Mouse (Mus musculus): ENCODE measurements at regions not wholly inside any gene's neighbourhood (a gene's known extent, or its start where the extent isn't known, plus 50 kb on each side); places are given as distances from the start of the nearest gene placed in this dataset.

- no peak for DNase-seq
Observed at GRCm38 (mm10) chr2:47991132-47991531, 822.8 kb upstream of the Acvr2a start.

- peak; percentile 16 to 26 for DNase-seq
Observed at GRCm38 (mm10) chr2:47994185-47994584, 819.7 kb upstream of the Acvr2a start.

DNA sequence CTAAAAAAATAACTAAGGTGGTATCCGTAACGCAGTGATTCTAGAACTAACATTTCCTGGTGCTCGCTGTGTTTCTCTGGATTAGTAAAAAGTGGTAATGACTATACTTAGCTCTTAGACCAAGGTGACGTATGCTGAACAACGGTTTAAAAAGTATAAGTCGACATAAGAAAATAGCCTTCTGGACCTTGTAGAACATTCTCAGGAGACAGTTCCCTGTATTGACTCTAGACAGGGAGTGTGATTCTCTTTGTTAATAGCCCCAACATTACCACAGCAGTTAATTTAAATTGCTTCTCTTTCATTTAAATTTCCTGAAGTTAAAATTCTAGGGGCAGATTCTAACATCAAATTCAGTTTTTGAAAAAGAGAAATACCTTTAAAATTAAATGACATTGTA, 812.7 kb upstream of the Acvr2a start:
- DNase-seq: no peak

GRCm38 (mm10) chr2:48001800-48002507, 812.0 kb upstream of the Acvr2a start:
- peak; percentile 73 to 84 for DNase-seq

DNA sequence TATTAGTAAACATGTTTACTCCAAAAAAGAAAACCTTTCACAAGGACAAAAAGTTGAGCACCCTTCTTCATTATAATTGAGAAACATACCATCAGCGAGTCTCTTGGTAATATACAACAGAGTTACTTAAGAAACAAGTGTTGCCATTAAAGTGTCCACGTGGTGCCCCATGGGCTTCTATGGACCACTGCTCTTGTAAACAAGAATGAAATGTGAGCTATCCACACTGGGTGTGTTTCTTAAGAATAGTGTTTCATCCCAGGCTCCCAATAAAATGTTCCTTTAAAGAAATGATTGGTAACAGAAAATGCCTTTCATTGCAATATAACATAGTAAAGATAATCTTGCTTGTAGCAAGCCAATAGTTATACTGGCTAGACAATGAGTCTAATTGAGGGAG, 803.6 kb upstream of the Acvr2a start:
- DNase-seq: no peak

GRCm38 (mm10) chr2:48027559-48027958, 786.4 kb upstream of the Acvr2a start:
- DNase-seq: peak; percentile 12 to 38

DNA sequence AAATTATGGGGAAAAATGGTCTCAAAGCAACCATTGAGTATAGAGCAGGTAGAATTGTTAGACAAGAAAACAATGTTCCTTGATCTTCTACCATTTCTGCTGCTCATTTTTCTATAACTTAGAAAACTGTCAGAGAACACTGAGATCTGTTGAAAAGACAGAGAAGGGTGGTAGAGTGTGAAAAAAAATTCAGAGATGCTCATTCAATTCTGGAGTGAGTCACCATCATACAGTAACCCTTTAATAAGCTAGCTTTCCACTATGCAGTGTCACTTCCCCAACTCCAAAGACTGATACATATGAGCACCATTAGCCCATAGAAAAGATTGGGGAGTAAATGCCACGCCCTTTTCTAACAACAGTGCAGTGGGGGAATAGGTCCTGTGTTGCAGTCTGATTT, 752.5 kb upstream of the Acvr2a start:
- no peak for DNase-seq

DNA sequence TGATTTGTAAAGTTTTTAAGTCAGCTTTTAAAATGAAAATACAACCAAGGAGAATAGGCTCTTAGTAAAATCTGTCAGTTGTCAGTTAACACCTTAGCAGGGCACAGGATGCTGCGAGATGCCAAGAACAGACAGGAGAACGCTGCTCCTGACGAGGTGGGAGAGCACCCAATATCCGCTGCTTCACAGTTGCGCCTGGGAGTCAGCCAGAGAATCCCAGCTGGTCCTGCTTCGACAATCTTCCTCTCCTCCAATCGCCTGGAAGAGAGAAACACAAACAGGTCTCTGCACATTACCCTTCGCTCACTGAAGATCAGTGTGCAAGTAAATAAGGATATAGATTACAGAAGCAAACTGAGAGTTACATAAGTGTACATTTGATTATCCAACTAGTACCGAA, 750.5 kb upstream of the Acvr2a start:
- DNase-seq: peak; percentile 95 to 97

DNA sequence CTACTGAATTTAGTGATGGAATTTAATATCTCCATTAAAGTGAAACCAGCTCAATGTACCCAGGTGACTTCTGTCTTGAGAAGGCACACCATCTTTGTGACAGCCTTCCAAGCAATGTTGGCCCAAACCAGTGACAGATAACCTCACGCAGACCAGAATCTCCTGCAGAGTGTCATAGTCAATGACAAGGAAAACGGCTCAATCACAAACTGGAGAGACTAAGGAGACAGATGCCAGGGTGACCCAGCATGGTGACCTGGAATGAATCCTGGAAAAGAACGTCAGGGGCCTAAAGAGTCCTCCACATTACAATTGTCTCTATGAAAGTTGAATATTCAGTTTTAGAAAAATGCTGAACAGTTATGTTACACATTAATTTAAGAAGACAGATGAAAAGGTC, 748.7 kb upstream of the Acvr2a start:
- DNase-seq: peak; percentile 64 to 69

- DNase-seq: no peak
Observed at GRCm38 (mm10) chr2:48082120-48082799, 731.6 kb upstream of the Acvr2a start.

DNA sequence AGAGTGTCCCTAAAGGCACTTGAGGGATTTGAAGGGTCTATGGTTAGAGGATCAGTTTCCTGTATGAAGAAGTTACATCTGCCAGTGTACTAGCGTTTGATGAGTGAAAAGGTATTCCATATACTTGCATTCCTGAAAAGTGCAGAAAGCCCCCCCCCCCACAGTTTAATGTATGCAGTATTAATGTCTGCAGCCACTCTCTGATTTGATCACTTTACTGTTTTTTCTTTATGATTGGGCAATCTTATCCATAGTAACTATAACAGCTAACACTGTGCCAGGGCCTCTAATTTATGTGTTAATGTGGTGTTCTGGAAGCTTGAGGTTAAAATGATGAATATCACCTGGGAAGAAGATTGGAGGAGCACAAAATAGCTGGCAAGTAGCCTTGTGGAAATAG, 715.6 kb upstream of the Acvr2a start:
- peak in 1 of 2 experiments; percentile 18 for DNase-seq

- peak; percentile 64 to 79 for DNase-seq
Observed at GRCm38 (mm10) chr2:48098931-48099531, 714.9 kb upstream of the Acvr2a start.

GRCm38 (mm10) chr2:48123662-48124061, 690.2 kb upstream of the Acvr2a start:
- peak; percentile 28 to 57 for DNase-seq

DNA sequence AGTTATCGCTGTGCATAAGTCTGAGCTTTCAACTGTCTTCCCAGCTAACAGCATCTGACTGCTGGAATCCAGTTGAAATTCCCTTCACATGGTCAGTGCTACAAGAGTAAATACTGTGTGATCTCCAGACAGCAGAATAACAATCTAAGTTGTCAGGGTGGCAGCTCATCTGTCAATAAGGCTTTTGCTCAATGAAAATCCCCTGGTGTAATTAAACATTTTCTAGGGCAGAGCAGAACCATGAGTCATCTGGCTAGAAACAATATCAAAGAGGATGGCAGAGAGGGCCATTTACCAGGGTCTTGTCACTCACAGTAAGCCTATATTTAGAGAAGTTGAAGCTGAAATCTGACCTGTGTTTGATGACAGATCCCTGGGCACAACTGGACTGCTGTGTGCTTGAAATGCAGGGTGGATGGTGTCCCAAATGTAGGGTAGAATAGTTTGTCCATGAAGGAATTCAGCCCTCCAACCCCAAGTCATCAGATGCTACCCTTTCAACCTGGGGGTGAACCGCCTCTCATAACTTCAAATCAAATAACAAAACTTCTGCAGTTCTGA, 675.8 kb upstream of the Acvr2a start:
- DNase-seq: no peak

DNA sequence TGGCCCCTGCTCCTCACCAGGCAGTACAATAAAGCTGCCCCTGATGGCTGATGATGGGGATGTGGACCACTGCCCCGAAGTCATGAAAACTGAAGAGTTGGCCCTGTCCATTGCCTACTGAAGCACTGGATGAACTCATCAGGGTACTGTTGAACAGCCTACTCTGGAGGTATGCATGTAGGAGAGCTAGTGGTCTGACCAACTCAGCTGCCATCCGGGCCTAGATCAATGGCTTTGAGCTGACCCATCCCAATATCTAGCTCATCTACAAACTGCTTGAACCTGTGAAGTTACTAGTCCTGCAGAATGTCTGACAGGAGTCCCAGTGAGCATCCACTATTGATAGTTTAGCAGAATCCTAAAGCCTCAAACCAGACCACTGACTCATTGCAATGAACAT, 672.6 kb upstream of the Acvr2a start:
- DNase-seq: no peak

- DNase-seq: no peak
Observed at GRCm38 (mm10) chr2:48154706-48155105, 659.2 kb upstream of the Acvr2a start.

DNA sequence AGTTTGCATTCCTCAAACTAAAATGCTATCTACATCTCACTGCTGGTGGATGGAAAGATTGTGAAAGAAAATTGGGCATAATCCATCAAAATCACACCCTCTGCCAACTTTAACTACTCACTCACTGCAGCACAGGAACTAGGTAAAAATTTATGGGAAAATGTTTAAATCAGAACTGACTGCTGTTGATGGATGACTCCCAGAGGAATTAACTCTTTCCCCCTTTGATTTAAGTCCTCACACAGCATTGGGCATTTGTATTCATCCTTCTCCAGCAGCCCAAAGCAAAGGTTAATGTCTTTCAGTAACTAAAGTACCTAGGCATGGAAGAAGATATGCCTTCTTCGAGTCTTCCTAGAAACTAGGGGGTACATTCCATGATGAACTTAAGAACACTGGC, 641.3 kb upstream of the Acvr2a start:
- DNase-seq: no peak

DNA sequence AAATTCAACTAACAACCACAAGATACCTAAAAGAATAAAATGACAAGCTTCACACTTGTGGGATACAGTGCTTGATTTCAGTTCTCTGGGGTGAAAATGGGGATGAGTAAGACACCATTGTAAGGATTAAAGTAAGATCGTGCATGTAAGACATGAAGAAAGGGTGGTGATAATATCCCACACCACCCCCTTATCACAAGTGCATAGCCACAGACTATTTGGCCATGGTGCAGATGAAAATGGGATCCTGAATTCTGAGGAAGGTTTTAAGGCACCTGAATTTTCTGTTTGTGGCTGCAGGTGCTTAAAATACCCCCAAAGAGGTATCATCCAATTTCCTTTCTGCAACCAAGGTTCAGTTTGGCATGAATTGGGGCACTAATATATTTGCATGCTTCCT, 627.7 kb upstream of the Acvr2a start:
- DNase-seq: peak in 1 of 2 experiments; percentile 8

GRCm38 (mm10) chr2:48186609-48187008, 627.3 kb upstream of the Acvr2a start:
- DNase-seq: peak; percentile 83 to 86

DNA sequence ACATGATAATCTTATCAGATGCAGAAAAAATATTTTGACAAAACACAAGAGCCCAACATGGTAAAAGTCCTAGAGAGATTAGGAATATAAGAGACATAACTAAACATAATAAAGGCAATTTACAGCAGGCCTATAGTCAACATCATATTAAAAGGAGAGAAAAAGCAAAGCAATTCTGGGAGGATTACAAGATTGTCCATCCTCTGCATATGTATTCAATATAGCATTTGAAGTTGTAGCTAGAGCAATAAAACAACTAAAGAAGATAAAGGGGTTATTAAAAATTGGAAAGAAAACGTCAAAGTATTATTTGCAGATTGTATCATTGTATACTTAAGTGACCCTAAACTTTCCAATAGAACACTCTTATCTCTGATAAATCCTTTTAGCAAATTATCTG, 602.1 kb upstream of the Acvr2a start:
- no peak for DNase-seq

DNA sequence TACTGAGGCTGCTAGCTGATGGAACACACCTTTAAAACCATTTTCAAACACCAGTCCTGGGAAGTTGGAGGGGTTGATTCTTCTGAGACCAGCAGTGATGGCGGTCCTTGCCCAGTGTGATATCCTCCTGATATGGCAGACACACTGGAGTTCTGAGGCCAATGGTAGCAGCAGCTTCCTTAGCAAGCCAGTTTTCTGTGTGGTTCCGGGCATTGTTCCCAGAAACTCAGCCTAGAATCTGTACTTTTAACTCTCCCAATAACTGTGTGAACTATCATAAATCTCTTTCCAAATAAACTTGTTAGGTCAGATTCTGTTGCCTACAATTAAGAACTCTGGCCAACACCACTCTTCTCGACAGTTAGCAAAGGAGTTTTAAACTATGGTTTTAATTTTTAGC, 593.1 kb upstream of the Acvr2a start:
- DNase-seq: peak; percentile 51 to 71

DNA sequence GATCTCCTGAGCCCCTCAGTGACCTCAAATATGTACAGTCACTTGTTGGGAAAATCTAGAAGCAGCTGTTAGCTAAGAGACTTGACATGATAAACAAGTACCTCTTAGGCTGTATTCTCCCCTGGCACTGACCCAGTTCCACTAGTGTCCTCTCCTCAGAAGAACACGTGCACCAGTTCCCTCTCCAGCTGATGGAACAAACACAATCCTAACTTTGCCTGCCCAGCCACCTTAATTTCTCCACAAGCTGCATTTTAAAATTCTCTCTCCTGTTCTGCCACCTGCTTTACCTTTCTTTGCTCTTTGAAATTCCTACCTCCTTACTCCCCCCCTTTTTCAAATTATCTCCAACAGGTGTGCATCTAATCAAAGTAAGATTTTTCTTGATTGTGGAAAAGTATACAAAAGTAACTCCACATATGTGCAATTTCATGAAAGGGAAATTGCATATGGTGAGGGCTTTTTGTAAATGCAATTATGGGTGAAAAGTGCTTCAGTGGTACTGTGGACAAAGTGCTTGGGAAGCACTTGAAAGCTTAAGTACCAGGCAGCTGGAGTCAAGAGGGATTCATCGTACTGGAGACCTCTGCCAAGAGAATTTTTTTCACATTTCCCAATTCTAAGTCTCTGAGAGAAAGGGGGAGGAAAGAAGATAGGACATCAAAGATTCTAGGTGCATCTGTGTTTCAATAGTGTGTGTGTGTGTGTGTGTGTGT, 590.7 kb upstream of the Acvr2a start:
- no peak for DNase-seq

GRCm38 (mm10) chr2:48250174-48250573, 563.7 kb upstream of the Acvr2a start:
- DNase-seq: no peak
